Mouse (Mus musculus) ES-Bruce4 (cell line): ENCODE measurements at regions not wholly inside any gene's neighbourhood (a gene's known extent, or its start where the extent isn't known, plus 50 kb on each side); places are given as distances from the start of the nearest gene placed in this dataset.

Source experiments
- CTCF ChIP-seq: IDR thresholded peaks from one replicate; pipeline ENCODE4 v1.8.1; 2011; ENCODE audit warnings: low read depth, low read length
- EP300 ChIP-seq: IDR thresholded peaks from 2 replicates; pipeline ENCODE4 v1.6.1; 2011; ENCODE audit warnings: low read depth, low read length; ENCODE audit not compliant: insufficient read depth
- POLR2A ChIP-seq: IDR thresholded peaks from one replicate; pipeline ENCODE4 v1.8.1; 2011; ENCODE audit warnings: low read length; ENCODE audit not compliant: insufficient read depth

DNA sequence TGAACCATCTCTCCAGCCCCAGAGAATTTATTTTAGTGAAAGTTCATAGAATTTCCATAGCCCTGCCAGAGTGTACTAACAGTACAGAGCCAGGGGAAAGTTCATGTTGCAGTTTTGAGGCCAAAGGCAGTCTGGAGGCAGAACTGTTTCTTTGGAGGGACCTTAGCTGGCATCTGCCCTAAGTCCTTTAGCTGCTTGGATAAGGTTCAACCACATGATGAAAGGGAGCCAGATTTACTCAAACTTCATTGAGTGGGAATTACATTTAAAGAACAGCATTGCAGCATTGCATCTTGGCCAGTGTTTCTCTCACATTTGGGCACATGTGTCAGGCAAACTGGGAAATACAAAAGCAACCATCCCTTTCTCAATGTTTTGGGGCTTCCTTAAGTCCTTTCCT is 584.3 kb upstream of the Lcorl start:
- TF ChIP-seq CTCF, result no peak
- no peak for TF ChIP-seq POLR2A
- no peak for TF ChIP-seq EP300
